Mouse (Mus musculus) brain, embryonic 14.5 days (tissue): Measurements from ENCODE around the gene Twist2.

Experiments used
- CTCF ChIP-seq: fragments of 200-500 bp; IDR thresholded peaks from 2 replicates; pipeline ENCODE4 v1.5.1; 2012; ENCODE audit warnings: inconsistent platforms, mild to moderate bottlenecking, moderate library complexity, borderline replicate concordance; ENCODE audit not compliant: insufficient read depth, insufficient read length; ENCODE audit errors: extremely low read depth
- POLR2A ChIP-seq: fragments of 200-500 bp; IDR thresholded peaks from 2 replicates; pipeline ENCODE4 v1.6.1; 2012; ENCODE audit warnings: mild to moderate bottlenecking, inconsistent platforms, borderline replicate concordance; ENCODE audit not compliant: poor library complexity, insufficient read depth, insufficient read length, severe bottlenecking; ENCODE audit errors: extremely low read depth

GRCm38 (mm10) chr1:91880899-91881298 is 79.6 kb downstream of the Twist2 start:
- TF ChIP-seq CTCF = no peak
- TF ChIP-seq POLR2A = no peak
